Comparison of ENCODE assay signal across 17 mouse cellular contexts in the genomic region with DNA sequence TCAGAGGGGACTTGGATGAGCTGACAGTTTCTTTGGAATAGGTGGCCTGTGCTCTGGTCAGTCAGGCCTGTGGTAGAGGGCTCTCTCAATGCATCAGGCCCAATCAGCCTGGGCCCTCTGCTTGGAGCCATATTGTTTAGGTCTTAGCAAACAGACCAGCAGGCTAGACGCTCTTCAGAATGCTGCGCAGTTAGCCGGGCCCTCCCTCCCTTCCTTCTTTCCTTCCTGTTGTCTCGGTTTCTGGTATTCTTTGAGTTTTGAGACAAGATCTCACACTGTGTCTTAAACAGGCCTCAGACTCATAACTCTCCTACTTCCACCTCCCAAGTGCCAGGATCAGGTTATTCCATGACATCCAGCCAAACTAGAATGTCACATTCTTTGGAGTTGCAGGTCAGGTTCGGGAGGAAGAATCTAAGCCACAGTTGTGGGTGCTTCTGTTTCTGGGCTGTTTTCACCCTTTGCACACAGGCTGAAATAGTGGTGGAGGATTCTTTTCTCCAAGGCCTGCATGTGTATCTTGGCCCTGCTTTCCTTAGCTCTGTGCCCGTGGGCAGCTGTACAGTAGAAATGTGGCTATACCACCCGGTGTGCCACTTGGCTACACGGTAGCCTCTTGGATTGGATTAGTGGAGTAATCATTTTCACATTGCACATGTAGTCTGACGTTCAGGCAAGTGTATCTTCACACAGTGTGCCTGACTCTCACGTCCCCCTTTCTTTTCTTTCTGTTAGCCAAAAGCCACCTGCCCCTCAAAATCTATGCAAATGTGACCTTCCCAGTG.
A peak's percentile ranks its signal among the peaks of the same experiment; 100 is the strongest.
DNase-seq lines count a peak whose midpoint lies in the region; ATAC-seq lines count a peak whose summit lies in the region.
"Had no signal": no experiment of that assay in that cellular context is flagged by ENCODE, and none has a peak within 500 bp of the region (broad histone marks: within the 10 kb centered on the region; RNA-seq: fewer than 3 reads in every experiment).

No protein-coding gene starts in this region.

- DNase-seq in CD4-positive helper T cell, adult 2 months (ENCODE audit: low read depth, low spot score), result peak; percentile 14
- DNase-seq in cerebellum, adult 8-10 months, result peak; percentile 47
- DNase-seq in gonadal fat pad, adult 2 months (ENCODE audit: low read depth), result peak; percentile 98
- DNase-seq in frontal cortex, postnatal 10 days (ENCODE audit: low spot score in 2 of 2), result no peak
- DNase-seq: gastrocnemius, postnatal 25 days; heart, postnatal 36 days; lung, adult 18-20 months; lung, postnatal 36 days; right cerebral cortex, postnatal 25 days had no signal

- WGBS in heart, embryonic 11.5 days (ENCODE audit: insufficient replicate concordance), result 77% methylated on average over 10 of the region's 10 CpGs

- no peaks in the 10 kb centered on the region for H3K36me3 ChIP-seq in heart, embryonic 11.5 days (ENCODE audit: control insufficient read depth, insufficient read depth, low read length)
- H3K36me3 ChIP-seq: hindbrain, embryonic 15.5 days; neural tube, embryonic 15.5 days had no signal

- no peaks in the 10 kb centered on the region for H3K9me3 ChIP-seq in heart, embryonic 11.5 days (replicated peaks; ENCODE audit: control insufficient read depth, low read length)
- H3K9me3 ChIP-seq: hindbrain, embryonic 15.5 days; neural tube, embryonic 15.5 days had no signal

- no peak overlapping the region for H3K4me3 ChIP-seq in heart, embryonic 11.5 days (ENCODE audit: low read depth, low read length)
- H3K4me3 ChIP-seq: hindbrain, embryonic 15.5 days; left cerebral cortex, adult 2 months; neural tube, embryonic 15.5 days had no signal

- H3K9ac ChIP-seq in heart, embryonic 11.5 days (ENCODE audit: low read depth, low read length), result no peak overlapping the region
- H3K9ac ChIP-seq: hindbrain, embryonic 15.5 days; neural tube, embryonic 15.5 days had no signal

- no peak overlapping the region for H3K4me2 ChIP-seq in heart, embryonic 11.5 days
- H3K4me2 ChIP-seq: hindbrain, embryonic 15.5 days; midbrain, embryonic 11.5 days; neural tube, embryonic 15.5 days had no signal

- H3K27me3 ChIP-seq in heart, embryonic 11.5 days (ENCODE audit: control insufficient read depth, insufficient read depth, low read length), result no peaks in the 10 kb centered on the region
- H3K27me3 ChIP-seq: hindbrain, embryonic 15.5 days; neural tube, embryonic 15.5 days had no signal

- peak; percentile 75 for ATAC-seq in CD4-positive, CD25-positive, alpha-beta regulatory T cell, adult 4 months
- no peak for ATAC-seq in heart, embryonic 11.5 days (replicated peaks; ENCODE audit: insufficient number of reproducible peaks, low FRiP score, low TSS enrichment)
- ATAC-seq in megakaryocyte-erythroid progenitor cell, adult 5-6 weeks (replicated peaks; ENCODE audit: low FRiP score, low TSS enrichment, poor library complexity, severe bottlenecking), result no peak
- ATAC-seq: intestine, postnatal 0 days had no signal

- no peak overlapping the region for H3K27ac ChIP-seq in heart, embryonic 11.5 days (ENCODE audit: low read depth, low read length)
- H3K27ac ChIP-seq: hindbrain, embryonic 15.5 days; left cerebral cortex, adult 2 months; neural tube, embryonic 15.5 days had no signal

- no peaks in the 10 kb centered on the region for H3K4me1 ChIP-seq in heart, embryonic 11.5 days (ENCODE audit: control insufficient read depth, insufficient read depth, low read length)
- H3K4me1 ChIP-seq: hindbrain, embryonic 15.5 days; neural tube, embryonic 15.5 days had no signal

Comparison
In these comparisons a context has a peak if more than half of its experiments do, and no peak if none do; other contexts are left out.
1. DNase-seq: peak in CD4-positive helper T cell, adult 2 months (single experiment), cerebellum, adult 8-10 months (single experiment) and gonadal fat pad, adult 2 months (single experiment); none in frontal cortex, postnatal 10 days (0 of 2).